Mouse (Mus musculus): ENCODE results near the gene Mctp2.

GRCm38 (mm10) chr7:72345901-72346300, 39.5 kb upstream of the Mctp2 start:
- no peak for TF ChIP-seq CTCF (IDR thresholded peaks at IDR 0.05; ENCODE audit: insufficient read depth, low read length)
- no peak for TF ChIP-seq POLR2A (IDR thresholded peaks at IDR 0.05; ENCODE audit: borderline replicate concordance, extremely low read depth, low read depth, low read length)
